Mouse (Mus musculus) naive thymus-derived CD4-positive, alpha-beta T cell, adult 2 months (primary cell): ENCODE measurements around the gene Haus6.

Source experiments
- DNase-seq: peaks from one replicate; pipeline ENCODE4 v3.0.0-alpha.2; 2011; ENCODE audit warnings: low read depth

The Haus6 gene

DNA sequence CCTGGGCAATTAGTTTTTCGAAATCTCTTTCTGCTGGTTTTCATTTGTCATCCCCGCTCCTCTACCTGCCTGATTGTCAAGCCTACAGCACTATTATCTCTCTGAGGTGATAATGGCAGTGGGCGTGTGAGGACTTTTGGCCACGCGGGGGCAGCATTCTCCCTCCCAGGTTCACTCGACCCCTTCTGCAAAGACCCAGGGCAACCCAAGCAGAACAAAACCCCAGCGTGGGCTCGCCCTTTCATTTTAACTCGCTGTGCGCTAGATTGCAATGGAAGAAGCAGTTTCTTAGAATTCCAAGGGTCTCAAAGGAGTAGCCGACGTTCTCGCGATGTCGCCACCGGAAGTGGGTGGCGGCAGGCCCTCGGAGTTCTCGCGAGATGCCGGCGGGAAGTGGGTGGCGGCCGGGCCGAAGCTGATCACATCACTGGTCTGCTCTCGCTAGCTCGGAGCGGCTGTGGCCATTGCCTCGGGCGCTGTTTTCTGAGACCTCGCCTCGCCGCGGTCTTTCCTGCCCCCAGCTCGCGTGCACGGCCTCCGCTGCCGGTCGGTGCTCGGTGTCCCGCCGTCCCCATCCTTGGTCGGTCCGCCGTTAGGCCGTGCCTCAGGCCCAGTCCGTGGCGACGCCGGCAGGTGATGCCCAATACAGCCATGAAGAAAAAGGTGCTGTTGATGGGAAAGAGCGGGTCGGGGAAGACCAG is 36.4 kb downstream of the Haus6 start, which contains the start of gene Rraga:
TSS of gene Rraga (plus strand) at position 386 of the 701 bp plus-strand sequence.
- DNase-seq, result peak; percentile 95

DNA sequence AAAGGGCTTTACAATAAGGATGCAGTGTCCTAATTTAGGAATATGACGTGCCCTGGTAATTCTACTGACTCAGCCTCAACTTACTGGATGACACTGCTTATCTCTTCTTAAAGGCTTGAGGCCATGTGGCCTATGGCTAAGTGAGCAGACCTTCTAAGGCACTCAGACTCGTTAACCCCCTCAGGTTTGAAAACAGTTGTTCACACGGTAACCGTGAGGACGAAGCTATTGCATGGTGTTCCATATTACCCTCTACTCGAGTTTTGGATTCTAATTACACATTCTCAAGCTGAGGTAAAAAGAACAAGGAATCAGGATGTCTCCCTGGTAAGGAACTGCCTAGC is 36.9 kb downstream of the Haus6 start:
- DNase-seq, result no peak

DNA sequence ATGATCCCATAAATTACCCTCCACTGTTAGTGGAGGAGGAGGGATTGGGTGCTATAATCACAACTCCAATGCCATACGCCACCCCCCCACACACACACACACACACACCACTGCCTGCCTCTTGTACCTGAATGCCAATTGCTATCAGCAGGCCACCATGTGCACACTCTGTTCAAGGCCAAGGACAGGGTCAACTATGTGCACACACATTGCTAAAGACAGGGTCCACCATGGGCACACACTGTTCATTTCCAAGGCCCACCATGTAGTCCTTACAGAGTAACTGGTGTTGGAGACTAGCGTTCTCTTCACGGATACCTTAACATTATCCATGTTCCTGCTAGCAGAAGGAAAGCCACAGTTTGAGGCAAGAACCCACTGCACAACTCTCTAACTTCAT is 50.8 kb downstream of the Haus6 start:
- no peak for DNase-seq

DNA sequence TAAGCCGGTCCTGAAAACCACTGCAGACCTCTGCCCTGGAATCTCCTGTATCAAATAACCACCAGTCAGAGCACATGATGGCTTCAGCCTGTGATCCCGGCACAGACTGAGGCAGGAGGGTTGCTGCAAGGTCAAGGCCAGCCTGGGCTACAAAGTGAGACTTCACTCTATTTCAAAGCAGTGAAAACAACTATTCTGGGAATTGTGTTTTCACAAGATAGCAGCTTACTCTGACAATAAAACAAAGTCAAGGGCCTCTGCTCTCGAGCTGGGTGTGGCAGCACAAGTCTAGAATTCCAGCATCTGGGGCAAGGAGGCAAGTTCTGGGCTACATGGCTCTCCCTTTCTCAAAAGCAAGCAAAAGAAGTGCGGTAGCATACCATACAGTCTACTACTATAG is 52.8 kb downstream of the Haus6 start:
- DNase-seq, result no peak

DNA sequence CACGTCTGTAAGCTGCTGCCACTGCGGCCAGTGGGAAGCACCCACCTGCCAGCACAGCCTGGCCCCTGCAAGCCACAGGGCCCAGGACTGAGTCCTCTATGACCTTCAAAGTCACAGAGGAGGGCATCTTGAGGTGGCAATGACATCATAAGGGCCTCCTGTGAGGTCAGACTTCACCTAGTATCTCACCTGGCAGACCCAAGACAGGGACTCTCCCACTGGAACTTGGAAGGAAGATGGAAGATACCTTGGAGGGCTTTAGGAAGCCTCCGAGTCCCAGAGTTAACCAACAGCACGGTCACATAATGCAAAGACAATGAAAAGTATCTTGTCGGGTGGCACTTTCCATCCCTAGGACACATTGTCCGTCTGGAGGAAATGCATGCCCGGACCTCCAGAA is 53.6 kb downstream of the Haus6 start, which contains the start of gene Saxo1:
TSS of gene Saxo1 (minus strand) at position 101 of the 400 bp plus-strand sequence.
- no peak for DNase-seq

DNA sequence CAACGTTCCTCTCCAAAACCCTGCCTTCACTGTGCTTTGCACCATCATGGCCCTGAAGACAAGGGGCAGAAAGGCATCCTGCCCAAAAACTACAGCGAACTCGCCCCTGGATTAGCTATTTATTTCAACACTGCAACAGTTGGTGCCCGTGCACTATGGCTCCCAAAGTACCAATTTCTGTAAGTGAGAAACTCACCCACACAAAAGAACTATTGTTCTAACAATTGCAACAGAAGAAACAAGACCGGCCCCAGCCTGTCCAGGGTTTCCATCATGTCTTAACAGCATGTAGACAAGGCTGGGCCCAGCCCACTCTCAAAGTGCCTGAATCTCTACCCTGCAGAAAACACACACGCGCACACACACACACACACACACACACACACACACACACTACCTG is 54.5 kb downstream of the Haus6 start:
- DNase-seq, result no peak

DNA sequence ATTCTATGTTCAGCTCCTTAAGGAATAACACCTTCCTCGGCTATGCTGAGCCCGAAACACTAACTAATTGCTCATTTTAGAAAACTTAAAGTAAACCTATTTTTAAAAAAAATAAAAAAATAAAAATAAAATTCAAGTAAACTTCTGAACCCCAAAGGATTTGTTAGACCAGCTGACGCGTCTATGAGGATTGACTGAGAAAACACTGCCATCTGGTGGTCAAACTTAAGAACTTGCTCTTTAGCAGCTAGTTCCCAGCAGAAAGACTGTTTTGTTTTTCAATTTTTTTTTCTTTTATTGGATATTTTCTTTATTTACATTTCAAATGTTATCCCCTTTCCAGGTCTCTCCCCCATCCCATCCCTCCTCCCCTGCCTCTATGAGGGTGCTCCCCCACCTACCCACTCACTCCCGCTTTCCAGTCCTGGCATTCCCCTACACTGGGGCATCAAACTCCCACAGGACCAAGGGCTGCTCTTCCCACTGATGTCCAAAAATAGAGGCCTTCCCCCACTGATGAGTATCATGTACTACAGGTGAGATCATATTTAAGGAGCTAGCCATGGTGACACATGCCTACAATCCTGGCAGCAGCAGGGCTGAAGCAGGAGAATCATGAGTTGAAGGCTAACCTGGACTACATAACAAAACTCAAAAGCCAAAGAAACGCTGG is 56.7 kb downstream of the Haus6 start:
- DNase-seq, result peak; percentile 54

DNA sequence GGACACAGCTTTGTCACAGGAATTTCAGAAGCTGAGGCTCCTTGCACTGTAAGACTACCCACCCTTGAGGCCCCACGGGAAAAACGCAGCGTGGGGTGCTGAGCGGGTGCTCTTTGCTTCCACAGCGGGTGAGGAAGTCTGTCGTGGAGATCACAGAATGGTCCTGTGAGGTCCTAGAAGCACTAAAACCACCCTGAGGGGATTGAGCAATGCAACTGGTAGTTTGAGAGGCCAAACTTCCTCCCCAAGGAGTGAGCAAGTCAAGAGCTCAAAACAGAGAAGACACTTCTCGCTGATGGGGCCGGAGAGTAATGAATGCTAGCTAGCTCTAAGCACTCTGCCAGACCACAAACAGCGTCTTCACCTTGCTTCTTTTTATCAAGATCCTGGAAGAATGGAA is 63.5 kb downstream of the Haus6 start:
- no peak for DNase-seq

DNA sequence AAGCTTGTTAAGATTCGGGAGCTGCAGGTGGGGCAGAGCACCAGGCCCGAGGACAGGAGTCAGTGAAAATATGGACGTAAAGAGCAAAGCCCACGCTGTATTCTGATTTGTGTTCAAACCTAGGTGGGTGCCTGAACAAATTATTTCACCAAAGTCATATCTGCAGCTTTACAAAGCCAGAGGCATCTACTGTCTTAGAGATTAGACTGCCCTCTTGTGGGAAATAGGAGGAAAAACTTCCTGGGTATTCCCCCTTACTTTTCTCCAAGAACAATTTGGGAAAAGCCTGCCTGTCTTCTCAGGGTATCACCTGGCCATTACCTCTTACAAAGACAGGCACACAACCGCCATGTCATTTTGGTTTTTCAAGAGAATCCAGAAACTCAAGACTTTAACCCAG is 66.2 kb downstream of the Haus6 start:
- no peak for DNase-seq

DNA sequence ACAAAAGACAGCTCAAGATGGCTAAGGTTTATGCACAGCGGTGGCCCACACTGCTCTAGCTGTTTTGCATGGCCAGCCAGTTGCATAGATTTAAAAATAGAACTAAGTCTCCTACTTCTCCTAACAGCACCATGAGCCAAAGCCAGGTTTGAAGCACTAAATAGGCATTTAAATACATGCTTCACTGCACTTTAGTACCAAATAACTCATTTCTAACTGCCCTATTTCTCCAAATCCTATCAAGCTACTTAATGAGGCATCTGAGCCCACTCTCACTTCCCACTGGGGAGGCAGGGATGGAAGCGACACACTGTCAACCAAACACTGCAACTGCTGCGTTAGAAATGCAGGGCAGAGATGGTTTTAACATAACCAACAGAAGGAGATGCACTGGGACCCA is 67.9 kb downstream of the Haus6 start:
- DNase-seq, result no peak

DNA sequence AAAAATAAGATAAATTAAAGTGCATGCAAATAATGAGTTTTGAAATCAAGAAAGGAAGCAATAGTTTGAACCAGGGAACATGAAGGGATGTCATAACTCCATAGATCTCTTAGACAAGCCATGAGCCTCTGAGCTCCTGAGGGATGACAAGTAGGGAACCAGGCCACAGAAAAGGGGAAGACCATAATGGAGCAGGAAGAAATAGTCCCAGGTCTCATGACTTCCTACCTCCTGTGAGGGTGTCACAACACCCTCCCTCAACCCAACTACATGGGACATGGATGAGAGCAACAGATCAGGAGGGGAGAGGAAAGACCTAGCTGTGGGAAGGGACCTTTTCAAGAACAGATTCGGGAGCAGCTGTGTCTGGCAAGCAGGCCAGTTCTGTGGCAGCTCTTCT is 70.3 kb downstream of the Haus6 start:
- DNase-seq, result no peak

DNA sequence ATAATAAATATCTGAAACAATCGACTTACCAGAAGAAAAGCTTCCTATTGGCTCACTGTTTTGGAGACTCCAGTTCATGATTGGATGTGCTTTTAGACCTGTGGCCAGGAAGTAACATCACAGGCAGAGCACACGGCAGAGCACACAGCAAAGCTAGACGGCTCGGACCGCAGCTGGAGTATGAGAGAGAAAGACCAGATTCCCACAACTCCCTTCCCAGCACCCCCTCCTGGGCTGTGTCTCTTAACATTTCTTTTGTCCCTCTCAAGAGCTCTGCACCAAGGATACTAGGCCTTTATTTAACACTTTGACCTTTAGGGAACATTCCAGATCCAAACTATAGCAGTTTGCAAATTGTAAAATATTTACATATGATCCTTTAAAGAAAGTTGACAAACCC is 72.9 kb downstream of the Haus6 start:
- DNase-seq, result no peak

DNA sequence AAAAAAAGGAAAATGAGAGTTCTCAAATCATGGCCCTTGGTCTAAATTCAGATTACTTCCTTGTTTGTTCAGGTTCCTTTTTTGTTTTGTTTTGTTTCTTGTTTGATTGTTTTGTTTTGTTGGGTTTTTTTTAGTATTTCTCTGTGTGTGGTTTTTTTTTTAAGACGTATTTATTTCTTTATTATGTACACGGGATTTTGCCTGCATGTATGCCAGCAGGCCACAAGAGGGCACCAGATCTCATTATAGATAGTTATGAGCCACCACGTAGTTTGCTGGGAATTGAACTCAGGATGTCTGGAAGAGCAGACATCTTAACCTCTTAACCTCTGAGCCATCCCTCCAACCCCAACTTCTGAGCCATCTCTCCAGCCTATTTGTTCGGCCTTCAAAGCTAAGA is 73.9 kb downstream of the Haus6 start:
- DNase-seq, result peak; percentile 65

DNA sequence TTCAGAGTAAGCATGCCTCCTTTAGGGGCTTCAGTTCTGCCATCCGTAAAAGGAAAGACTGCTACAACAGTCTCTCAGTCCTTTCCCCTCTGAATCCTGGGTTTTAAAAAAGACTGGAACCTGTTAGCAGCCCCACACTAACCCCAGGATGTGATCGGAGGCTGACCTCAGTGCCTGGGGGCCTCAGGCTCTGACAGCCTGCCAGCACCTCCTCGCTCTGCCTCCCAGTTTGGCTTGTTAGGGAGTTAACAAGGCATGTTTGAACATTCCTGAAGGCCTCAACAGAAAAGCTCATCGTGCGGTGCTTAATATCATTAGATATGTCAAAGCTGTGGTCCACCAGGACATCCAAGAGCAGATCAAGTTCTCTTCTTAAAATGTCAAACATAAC is 77.8 kb downstream of the Haus6 start:
- no peak for DNase-seq

DNA sequence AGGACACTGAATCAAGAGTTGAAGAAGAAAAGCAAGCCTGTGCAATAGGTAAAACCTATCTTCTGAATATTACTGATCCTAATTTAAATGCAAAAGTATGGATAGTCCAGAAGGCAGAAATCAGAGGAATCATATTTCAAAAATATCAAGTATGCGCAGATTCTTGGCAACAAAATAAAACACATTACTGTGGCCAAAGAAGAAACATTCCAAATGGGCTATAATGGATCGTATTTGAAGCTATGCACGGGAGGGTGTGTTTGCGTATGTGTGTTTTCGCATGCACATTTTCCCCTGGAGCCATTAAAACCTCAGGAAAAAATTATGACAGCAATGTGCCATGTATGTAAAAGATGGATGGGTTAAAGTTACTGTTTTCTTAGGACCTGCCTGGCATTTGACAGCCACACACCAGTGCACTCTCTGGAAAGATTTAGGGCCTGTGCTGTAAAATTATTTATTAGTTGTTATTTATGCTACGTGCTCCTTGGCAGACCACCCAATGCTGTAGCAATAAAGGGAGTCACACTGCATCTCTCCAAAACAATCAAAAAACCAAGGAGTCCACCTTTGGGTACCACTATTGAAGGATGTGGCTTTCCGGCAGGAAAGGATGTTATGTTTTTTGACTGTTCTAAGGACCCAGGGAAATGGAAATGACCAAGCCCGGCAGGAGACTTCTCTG is 78.3 kb downstream of the Haus6 start:
- DNase-seq, result no peak

DNA sequence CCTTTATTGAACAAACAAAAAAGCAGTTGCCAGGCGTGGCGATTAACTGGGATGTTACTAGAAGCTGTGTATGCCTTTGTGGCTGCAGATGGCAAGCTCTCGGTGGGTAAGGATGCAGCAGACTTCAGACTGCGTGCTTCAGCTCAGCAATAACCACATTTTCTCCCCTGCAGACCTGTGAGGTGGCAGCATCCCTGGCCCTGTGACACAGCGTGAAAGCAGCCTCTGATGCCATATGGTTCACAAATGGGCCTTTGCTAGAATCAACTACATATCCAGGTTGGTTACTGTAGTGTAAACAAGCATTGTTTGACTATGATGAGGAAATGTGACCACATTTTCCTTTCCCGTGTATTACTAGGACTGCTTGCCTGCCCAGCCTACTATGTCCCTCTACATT is 82.7 kb downstream of the Haus6 start:
- DNase-seq, result no peak
